Comparison of ENCODE assay signal across 11 mouse cellular contexts in the genomic region with DNA sequence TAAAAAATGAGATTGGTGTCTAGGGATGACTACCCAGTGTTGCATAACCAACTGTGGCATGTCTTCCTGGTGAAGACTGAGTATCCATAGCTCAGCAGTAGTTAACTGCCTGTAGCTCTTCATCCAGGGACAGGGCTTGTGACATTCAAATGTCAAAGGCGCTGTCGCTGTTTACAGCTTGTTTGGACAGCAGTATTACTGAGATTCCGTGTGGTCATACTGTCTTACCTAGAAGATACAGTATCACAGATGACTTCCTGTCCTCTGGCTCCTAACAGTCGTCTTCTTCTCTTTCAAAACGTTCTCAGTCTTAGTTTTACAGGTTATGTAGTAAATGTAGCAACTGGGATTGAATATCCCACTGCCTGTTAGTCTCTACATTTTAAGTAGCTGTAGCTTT. TPM values are rescaled to one million over a fixed set of nuclear protein-coding genes. Genes with fewer than 3 reads are reported as not detected.
"Had no signal": no experiment of that assay in that cellular context is flagged by ENCODE, and none has a peak within 500 bp of the region (broad histone marks: within the 10 kb centered on the region; RNA-seq: fewer than 3 reads in every experiment).

No protein-coding gene starts in this region.

- DNase-seq: kidney, postnatal 25 days; layer of hippocampus, adult 9-11 months; liver; lung, adult 18-20 months; lung, postnatal 10 days; lung, postnatal 36 days; retina, postnatal 1 day; right cerebral cortex, postnatal 25 days; thymus, adult 18-20 months; thymus, postnatal 14 days had no signal

RNA-seq across cellular contexts. Expression of a gene that starts 55.6 kb away (rescaled TPM):
- total RNA-seq: neutrophil, adult 5-6 weeks had no signal
